Mouse (Mus musculus): ENCODE results near the gene Hdac9.
"Not testable (repeated sequence)": the region's sequence is repeated elsewhere in the genome, so short reads cannot be mapped to it uniquely, and the experiment has no call there.

Hdac9 gene

GRCm38 (mm10) chr12:34497702-34498101 lies 419.2 kb downstream of the Hdac9 start:
- no peak for DNase-seq (ENCODE audit: low spot score in 2 of 2)

- peak in 1 of 2 experiments; percentile 20 for DNase-seq (ENCODE audit: low spot score in 2 of 2)
Measured at GRCm38 (mm10) chr12:34495940-34496339, 421.0 kb downstream of the Hdac9 start.

GRCm38 (mm10) chr12:34489629-34490028 lies 427.3 kb downstream of the Hdac9 start:
- no peak for DNase-seq (ENCODE audit: low spot score in 2 of 2)

- no peak for DNase-seq (ENCODE audit: low spot score in 2 of 2)
Measured at GRCm38 (mm10) chr12:34487666-34488065, 429.2 kb downstream of the Hdac9 start.

GRCm38 (mm10) chr12:34487021-34487420 lies 429.9 kb downstream of the Hdac9 start:
- DNase-seq (ENCODE audit: low spot score in 2 of 2) = no peak

GRCm38 (mm10) chr12:34486016-34486415 lies 430.9 kb downstream of the Hdac9 start:
- peak; percentile 56 to 59 for DNase-seq (ENCODE audit: low spot score in 2 of 2)

- no peak for DNase-seq (ENCODE audit: low spot score in 2 of 2)
Measured at GRCm38 (mm10) chr12:34481702-34482101, 435.2 kb downstream of the Hdac9 start.

- no peak for DNase-seq (ENCODE audit: low spot score in 2 of 2)
Measured at GRCm38 (mm10) chr12:34472949-34473651, 443.8 kb downstream of the Hdac9 start.

GRCm38 (mm10) chr12:34472542-34472941 lies 444.4 kb downstream of the Hdac9 start:
- DNase-seq (ENCODE audit: low spot score in 2 of 2) = no peak

- DNase-seq (ENCODE audit: low spot score in 2 of 2) = no peak
Measured at GRCm38 (mm10) chr12:34461728-34462127, 455.2 kb downstream of the Hdac9 start.

- no peak for DNase-seq (ENCODE audit: low spot score in 2 of 2)
Measured at GRCm38 (mm10) chr12:34452643-34453042, 464.3 kb downstream of the Hdac9 start.

- DNase-seq (ENCODE audit: low spot score in 2 of 2) = peak in 1 of 2 experiments; percentile 31
Measured at GRCm38 (mm10) chr12:34451198-34451597, 465.7 kb downstream of the Hdac9 start.

- not testable (repeated sequence) for DNase-seq (ENCODE audit: low spot score in 2 of 2)
Measured at GRCm38 (mm10) chr12:34444724-34445123, 472.2 kb downstream of the Hdac9 start.

- no peak for DNase-seq (ENCODE audit: low spot score in 2 of 2)
Measured at GRCm38 (mm10) chr12:34440930-34441329, 476.0 kb downstream of the Hdac9 start.

- peak; percentile 11 to 12 for DNase-seq (ENCODE audit: low spot score in 2 of 2)
Measured at GRCm38 (mm10) chr12:34432919-34433318, 484.0 kb downstream of the Hdac9 start.

- no peak for DNase-seq (ENCODE audit: low spot score in 2 of 2)
Measured at GRCm38 (mm10) chr12:34432461-34432860, 484.4 kb downstream of the Hdac9 start.

GRCm38 (mm10) chr12:34431832-34432231 lies 485.1 kb downstream of the Hdac9 start:
- DNase-seq (ENCODE audit: low spot score in 2 of 2) = no peak

GRCm38 (mm10) chr12:34425468-34425867 lies 491.4 kb downstream of the Hdac9 start:
- no peak for DNase-seq (ENCODE audit: low spot score in 2 of 2)

- no peak for DNase-seq (ENCODE audit: low spot score in 2 of 2)
Measured at GRCm38 (mm10) chr12:34408139-34408538, 508.8 kb downstream of the Hdac9 start.

GRCm38 (mm10) chr12:34407143-34407542 lies 509.8 kb downstream of the Hdac9 start:
- DNase-seq (ENCODE audit: low spot score in 2 of 2) = no peak

GRCm38 (mm10) chr12:34402065-34402464 lies 514.8 kb downstream of the Hdac9 start:
- DNase-seq (ENCODE audit: low spot score in 2 of 2) = no peak

- no peak for DNase-seq (ENCODE audit: low spot score in 2 of 2)
Measured at GRCm38 (mm10) chr12:34398611-34399010, 518.3 kb downstream of the Hdac9 start.

- no peak for DNase-seq (ENCODE audit: low spot score in 2 of 2)
Measured at GRCm38 (mm10) chr12:34394342-34394741, 522.6 kb downstream of the Hdac9 start.

- DNase-seq (ENCODE audit: low spot score in 2 of 2) = no peak
Measured at GRCm38 (mm10) chr12:34379681-34380080, 537.2 kb downstream of the Hdac9 start.

Measured in spleen, postnatal 36 days (tissue).